Mouse (Mus musculus): ENCODE results near the gene Jazf1. TPM values are rescaled to one million over a fixed set of nuclear protein-coding genes. Genes with fewer than 3 reads are reported as not detected.
A peak's percentile ranks its signal among the peaks of the same experiment; 100 is the strongest.

Jazf1 gene
- total RNA-seq, 2 experiments from 2014 or later: 54.4 to 58.0 TPM

DNA sequence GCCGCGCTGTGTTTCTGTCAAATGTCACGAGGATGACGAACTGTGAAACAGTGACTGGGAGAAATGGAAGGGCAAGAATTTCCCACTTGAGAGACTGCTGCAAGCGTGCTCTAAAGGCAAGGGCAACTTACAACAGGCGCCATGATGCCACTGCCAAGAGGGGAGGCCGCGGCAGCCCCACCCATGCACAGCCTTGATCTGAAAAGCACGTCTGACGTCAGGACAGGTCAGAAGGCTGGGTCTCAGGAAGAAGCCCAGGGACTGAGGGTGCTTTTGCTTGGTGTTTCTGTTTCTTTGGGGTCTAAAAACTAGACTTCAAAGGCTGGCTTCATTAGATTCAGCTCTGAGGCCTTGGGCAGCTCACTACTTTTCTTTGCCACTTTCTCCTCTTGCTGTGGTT, 278.1 kb downstream of the Jazf1 start:
- DNase-seq (ENCODE audit: low spot score in 2 of 2): no peak

DNA sequence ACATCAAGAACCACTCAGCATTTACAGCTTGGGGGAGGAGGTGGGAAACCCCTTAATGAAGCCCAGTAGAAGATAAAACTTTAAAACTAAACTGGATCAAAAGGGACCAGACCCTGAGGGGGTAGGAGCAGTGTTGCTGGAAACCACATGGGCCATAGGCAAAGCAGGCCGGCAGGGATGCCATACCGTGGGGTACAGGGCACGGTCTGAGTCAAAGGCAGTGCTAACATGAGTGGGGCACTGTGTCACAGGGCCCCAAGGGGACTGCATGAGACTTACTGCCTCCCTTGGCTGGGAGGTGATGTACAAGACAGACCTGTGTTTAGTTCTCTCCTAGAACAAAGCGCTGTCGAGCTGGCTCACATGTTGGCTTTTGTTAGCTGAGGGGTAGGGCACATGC, 288.9 kb downstream of the Jazf1 start:
- no peak for DNase-seq (ENCODE audit: low spot score in 2 of 2)
- intact Hi-C loops (cut with DNase I): no loop called here

More for the DNA sequence above, 278.1 kb downstream of the Jazf1 start:
- intact Hi-C loops (cut with DNase I): no loop called here

DNA sequence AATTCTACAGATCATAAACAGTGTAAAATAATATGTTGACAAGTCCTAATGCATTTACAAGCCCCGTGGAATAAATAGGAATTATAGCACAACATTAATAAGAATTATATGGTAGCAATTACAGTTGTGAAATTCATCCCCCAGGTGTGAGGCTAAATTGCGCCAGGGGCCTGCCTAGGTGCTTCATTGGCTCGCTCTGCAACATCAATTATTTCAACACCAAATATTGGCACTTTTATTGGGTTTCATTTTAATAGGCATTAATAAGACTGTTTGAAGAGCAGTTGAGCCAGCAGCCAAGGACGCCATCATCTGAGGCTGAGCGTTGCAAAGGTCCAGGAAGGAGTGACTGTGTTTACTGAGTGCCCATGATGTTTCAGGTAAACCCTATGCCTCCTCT, 289.9 kb downstream of the Jazf1 start:
- intact Hi-C loops (cut with DNase I): no loop called here

DNA sequence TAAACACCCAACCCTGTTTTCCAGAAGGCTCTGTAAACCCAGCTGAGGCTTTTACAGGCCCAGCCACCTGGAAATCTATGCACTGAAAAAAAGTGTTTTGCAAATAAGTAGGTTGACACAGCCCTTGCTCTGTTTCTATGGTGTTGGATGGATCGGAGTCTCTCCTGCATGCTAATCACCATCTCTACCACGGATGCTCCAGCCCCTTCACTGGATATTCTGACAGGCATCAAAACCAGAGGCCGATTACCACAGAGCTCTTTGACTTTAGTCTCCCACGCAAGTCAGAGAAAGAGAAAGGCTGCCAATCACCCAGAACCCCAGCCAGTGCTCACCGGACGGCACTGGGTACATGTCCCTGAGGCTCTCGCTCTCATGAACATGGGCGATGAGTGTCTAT, 291.4 kb downstream of the Jazf1 start:
- intact Hi-C loops (cut with DNase I): no loop called here
- no peak for DNase-seq (ENCODE audit: low spot score in 2 of 2)

More for the DNA sequence above, 289.9 kb downstream of the Jazf1 start:
- no peak for DNase-seq (ENCODE audit: low spot score in 2 of 2)

DNA sequence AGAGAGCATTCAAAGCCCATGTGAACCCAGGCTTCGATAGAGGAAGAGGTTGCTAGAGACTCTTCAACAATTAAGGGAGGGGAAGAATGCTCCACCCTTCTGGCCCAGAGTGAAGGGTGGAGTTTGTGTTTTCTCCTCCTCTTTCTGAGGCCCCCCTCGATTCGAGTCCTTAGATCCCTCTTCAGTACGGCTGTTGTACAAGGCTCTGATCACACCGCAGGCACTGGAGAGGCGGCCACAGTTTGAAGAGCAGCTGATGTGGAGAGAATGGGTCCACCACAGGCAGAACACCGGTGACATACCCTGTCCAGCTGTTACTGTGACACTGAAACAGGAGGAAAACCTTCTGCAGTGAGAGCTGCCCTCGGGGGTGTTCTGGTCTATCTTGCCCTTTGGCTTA, 292.5 kb downstream of the Jazf1 start:
- DNase-seq (ENCODE audit: low spot score in 2 of 2): no peak
- intact Hi-C loops (cut with DNase I): no loop called here

DNA sequence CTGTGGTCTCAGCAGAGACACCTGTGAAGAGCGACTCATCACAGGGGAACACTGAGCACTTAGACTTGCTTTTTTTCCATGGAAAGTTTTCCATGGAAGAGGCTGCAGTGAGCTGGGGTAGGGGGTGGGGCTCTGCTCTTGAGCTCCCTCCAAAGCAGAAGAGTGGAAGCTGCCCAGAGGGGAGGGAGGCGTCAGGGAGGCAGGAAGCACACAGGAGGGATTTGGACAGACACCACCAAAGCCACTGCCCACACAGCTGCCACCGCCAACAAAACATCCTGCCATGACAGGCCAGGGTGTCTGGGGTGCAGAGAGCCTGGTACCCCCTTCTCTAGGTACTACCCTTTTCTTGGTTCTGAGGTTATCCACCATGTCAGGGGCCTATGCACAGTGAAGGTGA, 293.1 kb downstream of the Jazf1 start:
- intact Hi-C loops (cut with DNase I): no loop called here
- DNase-seq (ENCODE audit: low spot score in 2 of 2): no peak

DNA sequence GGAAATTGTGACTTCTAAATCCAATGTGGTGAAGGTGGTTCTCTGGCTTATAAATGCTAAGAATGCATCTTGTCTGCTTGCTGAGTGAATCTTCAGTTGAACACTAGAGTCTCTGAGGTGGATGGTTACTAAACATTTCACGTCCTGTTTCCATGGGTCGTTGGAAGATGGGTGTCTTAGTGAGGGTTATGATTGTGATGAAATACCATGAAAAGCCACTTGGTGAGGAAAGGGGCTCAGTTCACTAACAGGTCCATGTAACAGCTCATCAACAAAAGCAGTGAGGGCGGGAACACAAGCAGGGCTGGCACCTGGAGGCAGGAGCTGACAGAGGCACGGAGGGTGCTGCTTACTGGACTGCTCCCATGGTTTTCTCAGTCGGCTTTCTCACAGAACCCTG, 295.3 kb downstream of the Jazf1 start:
- intact Hi-C loops (cut with DNase I): no loop called here
- no peak for DNase-seq (ENCODE audit: low spot score in 2 of 2)

DNA sequence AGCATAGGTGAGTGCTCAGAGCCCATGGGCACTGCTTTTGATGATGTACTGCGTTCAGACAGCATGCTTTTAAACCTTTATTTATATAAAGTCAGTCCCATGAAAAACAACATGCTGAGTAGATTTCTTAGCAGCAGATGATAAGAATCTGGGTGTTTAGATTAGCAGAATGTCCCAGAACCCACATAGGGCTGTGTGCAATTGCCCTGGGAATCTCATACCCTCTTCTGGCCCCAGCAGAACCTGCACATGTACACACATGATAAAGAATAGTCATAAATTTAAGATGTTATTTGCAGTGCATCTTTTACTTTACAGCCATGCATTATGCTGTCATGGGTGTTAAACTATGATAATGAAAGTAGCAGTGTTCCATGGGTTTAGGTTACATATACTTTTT, 297.6 kb downstream of the Jazf1 start:
- DNase-seq (ENCODE audit: low spot score in 2 of 2): no peak
- intact Hi-C loops (cut with DNase I): no loop called here

DNA sequence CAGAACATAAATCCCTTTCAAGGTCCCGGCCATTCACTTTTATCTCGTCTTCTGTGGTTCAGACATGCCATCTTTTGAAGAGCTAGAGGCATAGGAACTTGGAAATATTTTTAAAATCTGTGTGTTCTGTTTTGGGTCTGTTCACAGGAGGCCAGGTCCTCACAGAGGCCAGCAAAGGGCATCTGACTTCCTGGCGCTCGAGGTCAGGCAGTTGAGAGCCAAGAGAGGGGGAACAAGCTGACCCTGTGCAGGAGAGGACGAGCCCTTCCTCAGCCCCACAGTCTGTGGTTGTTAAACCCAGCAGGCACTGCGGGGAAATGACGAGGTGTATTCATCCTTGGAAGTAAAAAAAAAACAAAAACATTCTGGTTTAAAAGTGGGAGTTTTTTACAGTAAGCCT, 303.2 kb downstream of the Jazf1 start:
- no peak for DNase-seq (ENCODE audit: low spot score in 2 of 2)
- intact Hi-C loops (cut with DNase I): no loop called here

DNA sequence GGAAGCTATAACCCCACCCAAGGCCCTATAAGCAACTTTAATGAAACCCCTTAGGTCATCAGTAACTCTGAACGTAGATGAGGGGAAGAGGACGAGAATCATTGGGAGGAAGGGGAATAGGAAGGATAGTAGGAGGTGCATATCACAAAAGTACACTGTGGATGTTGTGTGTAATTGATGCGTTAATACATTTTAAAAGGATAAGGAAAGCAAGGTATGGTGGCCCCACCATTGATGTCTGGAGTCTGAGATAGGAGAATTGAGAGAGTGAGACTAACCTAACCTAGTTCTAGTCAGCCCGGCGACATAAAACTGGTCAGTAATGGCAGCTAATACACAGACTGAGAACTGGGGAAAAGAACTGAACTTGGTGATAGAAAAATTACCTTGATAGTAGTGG, 315.6 kb downstream of the Jazf1 start:
- no peak for DNase-seq (ENCODE audit: low spot score in 2 of 2)
- intact Hi-C loops (cut with DNase I): no loop called here

DNA sequence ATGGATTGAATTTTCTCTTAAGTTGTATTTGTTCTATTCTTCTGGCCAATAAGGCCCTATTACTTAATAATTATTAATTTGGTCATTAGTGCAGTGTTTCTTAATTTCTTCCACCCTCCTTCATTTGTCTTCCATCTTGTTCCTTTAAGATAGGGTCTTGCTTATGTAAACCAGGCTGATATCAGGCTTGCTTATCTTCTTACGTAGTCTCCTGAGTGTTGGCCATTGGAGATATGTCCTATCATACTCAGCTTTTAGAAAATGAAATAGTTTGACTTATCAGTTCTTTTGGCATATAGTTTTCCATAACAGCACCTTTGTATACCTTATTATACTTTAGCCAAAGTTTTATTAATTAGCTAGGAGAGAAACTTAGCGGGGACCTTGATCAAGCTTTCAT, 333.8 kb downstream of the Jazf1 start:
- intact Hi-C loops (cut with DNase I): loop anchor here (10.0 kb wide), 1 partner anchor 180 kb away; no protein-coding TSS in a partner anchor
- DNase-seq (ENCODE audit: low spot score in 2 of 2): no peak

DNA sequence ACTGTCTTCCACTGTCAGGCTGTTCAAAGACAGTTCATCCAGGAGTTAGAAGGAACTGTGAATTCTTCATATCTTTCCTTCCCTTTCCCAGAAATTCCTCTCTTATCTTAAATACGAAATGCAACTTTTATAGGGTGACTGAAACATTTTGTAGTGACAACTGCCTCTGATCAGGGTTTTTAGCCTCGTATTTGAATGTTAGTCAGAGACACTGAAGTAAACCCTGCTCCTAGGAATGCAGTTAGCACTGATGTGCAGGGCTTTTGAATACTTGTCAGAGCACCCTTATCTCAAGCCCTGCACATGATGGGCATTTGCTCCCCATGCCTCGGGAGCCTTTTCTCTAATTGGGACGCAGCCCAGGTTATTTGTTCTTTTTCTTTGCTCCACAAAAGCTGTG, 338.1 kb downstream of the Jazf1 start:
- DNase-seq (ENCODE audit: low spot score in 2 of 2): no peak
- intact Hi-C loops (cut with DNase I): loop anchor here (10.0 kb wide), 1 partner anchor 184 kb away; no protein-coding TSS in a partner anchor

DNA sequence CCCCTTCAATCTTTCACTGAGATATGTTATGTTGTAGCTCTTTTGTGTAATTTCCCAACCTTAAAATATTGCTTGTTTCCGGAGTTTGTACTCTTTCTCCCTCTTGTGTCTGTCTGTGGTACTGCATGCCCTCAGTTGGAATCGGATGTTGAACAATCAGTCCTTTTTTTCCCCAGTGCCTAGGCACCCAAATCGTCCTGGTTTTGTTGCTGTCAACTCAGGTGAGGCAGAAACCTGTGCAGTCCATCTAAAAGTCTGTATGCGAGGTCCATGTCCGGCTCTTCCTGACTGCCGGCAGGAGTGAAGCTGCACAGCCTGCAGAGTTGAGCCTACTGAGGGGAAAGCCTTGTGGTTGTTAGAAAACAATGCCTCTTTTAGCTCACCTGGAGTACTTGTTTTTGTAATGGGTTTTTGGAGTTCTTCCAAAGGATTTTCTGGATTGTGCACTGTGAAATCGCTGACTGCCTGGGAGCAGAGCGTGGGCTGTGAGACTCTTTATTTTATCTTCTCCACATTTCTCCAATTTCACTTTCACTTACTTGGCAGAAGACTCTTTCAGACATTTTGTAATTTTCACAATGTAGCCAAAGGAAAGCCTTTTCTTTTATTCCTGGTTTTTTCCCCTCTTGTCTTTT, 343.5 kb downstream of the Jazf1 start:
- intact Hi-C loops (cut with DNase I): loop anchor here (5.0 kb wide), 2 partner anchors 418 to 463 kb away; partner anchors contain the start of gene Hoxa13

More for the DNA sequence above, 343.5 kb downstream of the Jazf1 start:
- DNase-seq (ENCODE audit: low spot score in 2 of 2): peak; percentile 72 to 81

Other genes with a start within 250 kb of the Jazf1 start
- 1 to 10 TPM; 3.8 to 4.0 TPM for gene Creb5, start 218.6 kb upstream of the Jazf1 start, total RNA-seq (2021)